Mouse (Mus musculus): ENCODE data around the gene Olfr508.
A peak's percentile ranks its signal among the peaks of the same experiment; 100 is the strongest.

Gene Olfr508

DNA sequence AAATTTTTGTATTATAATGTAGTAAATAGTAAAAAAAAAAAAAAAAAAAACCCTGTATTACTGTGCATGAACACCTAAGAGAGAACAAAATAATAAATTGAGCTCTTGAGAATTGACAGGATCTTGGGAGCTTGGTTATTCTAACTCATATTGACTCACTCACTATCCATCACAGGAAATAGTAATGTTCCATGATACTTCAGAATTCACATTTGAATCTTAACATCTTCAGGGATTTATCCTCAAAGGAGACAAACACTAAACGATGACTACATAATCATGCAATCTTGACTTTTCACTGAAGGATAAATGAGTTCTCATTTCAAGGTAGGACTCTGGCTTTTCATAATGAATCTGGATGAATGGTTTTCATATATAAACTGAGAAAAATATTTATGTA, 36.3 kb downstream of the Olfr508 start, which contains the start of gene Olfr510:
Gene Olfr510 (plus strand): TSS at position 301 of the 400 bp plus-strand sequence.
- Histone ChIP-seq H3K9me3 (ENCODE audit: low read length) (peaks cover 16% of the 10 kb centered on the region), H3K4me1 (replicated peaks; ENCODE audit: low read depth, low read length) (peaks cover 12% of the 10 kb centered on the region), H3K27me3 (ENCODE audit: insufficient read depth, low read length) (no peaks in the 10 kb centered on the region), H3K36me3 (ENCODE audit: insufficient read depth, low read length) (peaks cover 2% of the 10 kb centered on the region), H3K4me3 (replicated peaks; ENCODE audit: low read length) (no peak within 1 kb of the TSS)
- TF ChIP-seq CTCF (conservative IDR thresholded peaks at IDR 0.05; ENCODE audit: low read length) = no peak
- no peak for TF ChIP-seq NANOG (IDR thresholded peaks at IDR 0.05; ENCODE audit: borderline replicate concordance, low read length)
- no peak for TF ChIP-seq POU5F1 (IDR thresholded peaks at IDR 0.05; ENCODE audit: borderline replicate concordance, low read length)

DNA sequence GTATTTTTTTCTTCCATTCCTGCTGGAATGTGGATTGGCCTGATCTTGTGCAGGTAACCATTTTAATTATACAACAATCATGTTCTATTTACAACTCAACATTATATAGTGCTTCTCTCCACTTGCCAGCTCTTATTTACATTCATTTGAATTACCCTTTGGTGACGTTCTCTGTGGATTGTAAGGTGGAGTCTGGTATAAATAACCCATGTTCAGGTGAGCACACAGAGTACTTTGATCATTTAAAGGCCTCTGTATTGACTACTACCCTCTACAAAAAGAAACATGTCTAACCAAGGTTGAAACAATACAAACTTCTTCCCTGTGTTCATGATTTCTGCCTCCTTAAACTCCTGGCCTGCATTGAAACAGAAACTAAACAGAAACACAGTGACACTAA, 41.3 kb downstream of the Olfr508 start:
- no peaks in the 10 kb centered on the region for H3K4me1 ChIP-seq (replicated peaks; ENCODE audit: low read depth, low read length)
- H3K4me3 ChIP-seq (replicated peaks; ENCODE audit: low read length) = no peak overlapping the region
- H3K9me3 ChIP-seq (ENCODE audit: low read length) = peaks cover 63% of the 10 kb centered on the region
- TF ChIP-seq NANOG (IDR thresholded peaks at IDR 0.05; ENCODE audit: borderline replicate concordance, low read length) = no peak
- no peak for TF ChIP-seq CTCF (conservative IDR thresholded peaks at IDR 0.05; ENCODE audit: low read length)
- TF ChIP-seq POU5F1 (IDR thresholded peaks at IDR 0.05; ENCODE audit: borderline replicate concordance, low read length) = no peak
- peaks cover 4% of the 10 kb centered on the region for H3K36me3 ChIP-seq (ENCODE audit: insufficient read depth, low read length)
- H3K27me3 ChIP-seq (ENCODE audit: insufficient read depth, low read length) = no peaks in the 10 kb centered on the region

DNA sequence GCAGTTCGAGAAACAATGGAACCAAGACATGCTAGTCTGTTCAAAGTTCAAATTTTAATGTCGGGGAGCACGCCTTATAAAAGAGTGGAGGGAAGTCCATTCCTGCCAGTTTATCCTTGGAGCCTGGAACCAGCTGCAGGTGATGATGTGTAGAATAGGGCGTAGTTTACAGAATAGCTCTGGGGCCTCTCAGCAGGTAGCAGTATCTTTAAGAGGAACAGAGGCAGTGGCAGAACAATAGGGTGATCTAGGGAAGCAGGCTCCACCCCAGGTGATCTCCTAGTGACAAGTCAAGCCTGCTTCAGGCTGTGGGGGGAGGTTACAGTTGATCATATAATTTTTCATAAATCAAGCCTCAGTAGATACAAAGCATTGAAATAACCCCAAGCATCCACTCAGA, 49.1 kb downstream of the Olfr508 start:
- TF ChIP-seq CTCF (conservative IDR thresholded peaks at IDR 0.05; ENCODE audit: low read length) = no peak
- TF ChIP-seq NANOG (IDR thresholded peaks at IDR 0.05; ENCODE audit: borderline replicate concordance, low read length) = no peak
- Histone ChIP-seq H3K4me1 (replicated peaks; ENCODE audit: low read depth, low read length) (peaks cover 19% of the 10 kb centered on the region), H3K27me3 (ENCODE audit: insufficient read depth, low read length) (no peaks in the 10 kb centered on the region), H3K36me3 (ENCODE audit: insufficient read depth, low read length) (no peaks in the 10 kb centered on the region), H3K4me3 (replicated peaks; ENCODE audit: low read length) (peak overlapping the region; percentile 23), H3K9me3 (ENCODE audit: low read length) (peaks cover 48% of the 10 kb centered on the region)

Data from E14TG2a.4 (cell line).